Mouse (Mus musculus): ENCODE measurements around the gene Lefty1. TPM values are rescaled to one million over a fixed set of nuclear protein-coding genes. Genes with fewer than 3 reads are reported as not detected.

The Lefty1 gene
- polyA plus RNA-seq, 1 experiment from 2014 or later = 6.1 TPM

- Histone ChIP-seq H3K36me3 (ENCODE audit: control insufficient read depth, insufficient read depth, low read length) (0 out of 2 replicates have a peak, but pooled peaks cover under 1% of the 10 kb centered on the region), H3K27ac (replicated peaks) (no peak overlapping the region), H3K4me2 (replicated peaks; ENCODE audit: low read depth) (no peak overlapping the region), H3K9ac (ENCODE audit: low read length) (no peak overlapping the region), H3K9me3 (ENCODE audit: control insufficient read depth, low read length) (no peaks in the 10 kb centered on the region), H3K27me3 (ENCODE audit: control insufficient read depth, insufficient read depth, low read length) (no peaks in the 10 kb centered on the region), H3K4me1 (replicated peaks; ENCODE audit: control insufficient read depth, insufficient read depth) (0 out of 2 replicates have a peak, but pooled peaks cover 3% of the 10 kb centered on the region), H3K4me3 (ENCODE audit: low read depth, low read length) (no peak overlapping the region)
- no peak for DNase-seq (ENCODE audit: low spot score)
- WGBS = under 1% methylated on average over 4 of the region's 4 CpGs
- no peak for TF ChIP-seq EP300 (optimal IDR thresholded peaks at IDR 0.05)
- TF ChIP-seq CTCF (IDR thresholded peaks at IDR 0.05; ENCODE audit: low read depth) = peak; percentile 82
- ATAC-seq (ENCODE audit: low FRiP score, low TSS enrichment) = no peak
Observed at GRCm38 (mm10) chr1:180901107-180901506, 33.7 kb upstream of the Lefty1 start.

DNA sequence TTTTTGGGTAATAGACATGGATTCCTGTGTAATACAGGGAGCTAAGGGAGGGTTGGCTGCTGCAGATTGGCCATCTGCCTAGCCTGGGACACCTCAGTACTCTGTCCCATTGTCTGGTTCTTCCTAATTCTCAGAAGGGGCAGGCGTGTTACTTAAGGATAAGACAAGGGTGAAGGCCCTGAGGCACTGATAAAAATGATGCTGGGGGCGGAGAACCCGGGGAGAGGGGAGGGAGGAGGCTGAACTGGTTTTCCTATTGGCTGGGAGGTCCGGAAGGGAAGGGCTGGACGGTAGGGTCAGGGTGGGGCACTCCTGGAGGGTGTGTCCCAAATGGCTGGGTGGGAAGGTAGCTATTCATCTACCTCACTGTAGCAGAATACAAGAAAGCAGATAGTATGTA, 31.9 kb upstream of the Lefty1 start:
- H3K9me3 ChIP-seq (ENCODE audit: control insufficient read depth, low read length) = no peaks in the 10 kb centered on the region
- DNase-seq (ENCODE audit: low spot score) (peak; percentile 54), ATAC-seq (ENCODE audit: low FRiP score, low TSS enrichment) (0 out of 2 replicates have a peak, but pooled peaks have one; percentile 27)
- H3K9ac ChIP-seq (ENCODE audit: low read length) = no peak overlapping the region
- whole genome bisulfite sequencing = 45% methylated on average over 5 of the region's 5 CpGs
- H3K36me3 ChIP-seq (ENCODE audit: control insufficient read depth, insufficient read depth, low read length) = peaks cover 11% of the 10 kb centered on the region; the same call in 1 of the 2 replicates
- TF ChIP-seq CTCF (IDR thresholded peaks at IDR 0.05; ENCODE audit: low read depth) (no peak), EP300 (optimal IDR thresholded peaks at IDR 0.05) (no peak)
- H3K4me3 ChIP-seq (ENCODE audit: low read depth, low read length) = no peak overlapping the region
- no peaks in the 10 kb centered on the region for H3K27me3 ChIP-seq (ENCODE audit: control insufficient read depth, insufficient read depth, low read length)
- H3K4me1 ChIP-seq (replicated peaks; ENCODE audit: control insufficient read depth, insufficient read depth) = 0 out of 2 replicates have a peak, but pooled peaks cover 3% of the 10 kb centered on the region
- H3K4me2 ChIP-seq (replicated peaks; ENCODE audit: low read depth) = no peak overlapping the region
- no peak overlapping the region for H3K27ac ChIP-seq (replicated peaks)

- Histone ChIP-seq H3K4me2 (replicated peaks; ENCODE audit: low read depth) (peak overlapping the region; percentile 86), H3K4me3 (ENCODE audit: low read depth, low read length) (peak overlapping the region; percentile 68), H3K36me3 (ENCODE audit: control insufficient read depth, insufficient read depth, low read length) (peaks cover 11% of the 10 kb centered on the region; the same call in 1 of the 2 replicates), H3K9me3 (ENCODE audit: control insufficient read depth, low read length) (no peaks in the 10 kb centered on the region), H3K4me1 (replicated peaks; ENCODE audit: control insufficient read depth, insufficient read depth) (0 out of 2 replicates have a peak, but pooled peaks cover 3% of the 10 kb centered on the region), H3K27ac (replicated peaks) (peak overlapping the region; percentile 86), H3K27me3 (ENCODE audit: control insufficient read depth, insufficient read depth, low read length) (no peaks in the 10 kb centered on the region), H3K9ac (ENCODE audit: low read length) (peak overlapping the region; percentile 32; the same call in 1 of the 2 replicates)
- no peak for DNase-seq (ENCODE audit: low spot score)
- WGBS = 20% methylated on average over 10 of the region's 10 CpGs
- ATAC-seq (ENCODE audit: low FRiP score, low TSS enrichment) = peak; percentile 33
- TF ChIP-seq CTCF (IDR thresholded peaks at IDR 0.05; ENCODE audit: low read depth) (0 out of 2 replicates have a peak, but pooled peaks have one; percentile 0), EP300 (optimal IDR thresholded peaks at IDR 0.05) (no peak)
Observed at GRCm38 (mm10) chr1:180903666-180904038, 31.2 kb upstream of the Lefty1 start.

DNA sequence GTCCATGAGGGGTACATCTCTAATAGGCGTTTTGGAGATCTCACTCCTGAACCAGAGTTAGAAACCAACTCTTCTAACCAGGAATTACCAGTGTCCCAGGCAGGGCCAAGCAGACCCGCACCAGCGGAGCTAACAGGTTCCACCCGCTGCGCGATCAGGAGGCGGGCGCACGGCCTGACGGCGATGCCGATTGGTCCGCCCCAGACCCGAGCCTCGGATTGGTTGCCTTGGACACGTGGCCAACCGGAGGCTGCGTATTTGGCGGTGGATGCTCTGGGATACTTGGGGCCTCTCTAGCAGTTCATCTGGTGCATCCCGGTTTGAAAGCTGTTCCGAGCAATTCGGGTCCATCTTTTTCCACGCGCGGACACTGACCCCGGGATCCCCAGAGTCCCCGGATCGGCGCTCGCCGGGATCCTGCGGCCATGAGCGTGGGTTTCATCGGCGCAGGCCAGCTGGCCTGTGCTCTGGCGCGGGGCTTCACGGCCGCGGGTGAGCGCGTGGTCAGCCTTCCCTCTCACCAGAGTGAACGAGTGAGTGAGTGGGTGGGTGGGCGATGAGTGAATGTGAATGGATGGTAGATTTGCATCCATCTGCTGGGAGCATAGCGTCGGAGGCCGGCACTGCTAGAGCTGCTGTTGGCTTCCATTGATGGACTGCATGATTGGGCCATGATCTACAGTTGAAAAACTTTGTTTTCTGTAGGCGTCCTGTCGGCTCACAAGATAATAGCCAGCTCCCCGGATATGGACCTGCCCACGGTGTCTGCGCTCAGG, 30.6 kb upstream of the Lefty1 start, which contains the start of gene Pycr2:
Gene Pycr2, plus strand, starts transcription at position 255 of the 776 bp plus-strand sequence.
- peak within 1 kb of the TSS; percentile 68 for H3K4me3 ChIP-seq (ENCODE audit: low read depth, low read length)
- ATAC-seq (ENCODE audit: low FRiP score, low TSS enrichment) (peak; percentile 96), DNase-seq (ENCODE audit: low spot score) (peak; percentile 96)
- no peaks in the 10 kb centered on the region for H3K9me3 ChIP-seq (ENCODE audit: control insufficient read depth, low read length)
- no peak for TF ChIP-seq EP300 (optimal IDR thresholded peaks at IDR 0.05)
- 0 out of 2 replicates have a peak, but pooled peaks have one; percentile 0 for TF ChIP-seq CTCF (IDR thresholded peaks at IDR 0.05; ENCODE audit: low read depth)
- peak within 1 kb of the TSS; percentile 86 for H3K4me2 ChIP-seq (replicated peaks; ENCODE audit: low read depth)
- peaks cover 11% of the 10 kb centered on the region; the same call in 1 of the 2 replicates for H3K36me3 ChIP-seq (ENCODE audit: control insufficient read depth, insufficient read depth, low read length)
- H3K27me3 ChIP-seq (ENCODE audit: control insufficient read depth, insufficient read depth, low read length) = no peaks in the 10 kb centered on the region
- H3K9ac ChIP-seq (ENCODE audit: low read length) = peak within 1 kb of the TSS; percentile 78
- under 1% methylated on average over 52 of the region's 52 CpGs for WGBS
- H3K27ac ChIP-seq (replicated peaks) = peak within 1 kb of the TSS; percentile 86
- H3K4me1 ChIP-seq (replicated peaks; ENCODE audit: control insufficient read depth, insufficient read depth) = 0 out of 2 replicates have a peak, but pooled peaks cover 3% of the 10 kb centered on the region

DNA sequence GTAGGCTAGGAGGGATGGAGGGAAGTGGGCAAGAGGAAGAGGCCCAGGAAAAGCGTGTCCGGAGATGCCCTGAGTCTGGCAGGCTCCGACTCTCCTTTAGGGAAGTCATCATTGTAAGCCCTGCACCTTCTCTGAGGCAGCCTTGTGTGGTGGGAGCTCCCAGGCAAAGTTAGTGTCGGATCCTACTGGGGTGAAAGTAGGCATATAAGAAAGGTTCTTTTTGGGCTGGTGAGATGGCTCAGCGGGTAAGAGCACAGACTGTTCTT, 30.1 kb upstream of the Lefty1 start:
- no peaks in the 10 kb centered on the region for H3K27me3 ChIP-seq (ENCODE audit: control insufficient read depth, insufficient read depth, low read length)
- no peak for DNase-seq (ENCODE audit: low spot score)

GRCm38 (mm10) chr1:180905307-180905706, 29.5 kb upstream of the Lefty1 start:
- 52% methylated on average over 6 of the region's 6 CpGs for WGBS
- no peak for TF ChIP-seq CTCF (IDR thresholded peaks at IDR 0.05; ENCODE audit: low read depth)
- no peak for TF ChIP-seq EP300 (optimal IDR thresholded peaks at IDR 0.05)
- peak overlapping the region; percentile 68 for H3K4me3 ChIP-seq (ENCODE audit: low read depth, low read length)
- ATAC-seq (ENCODE audit: low FRiP score, low TSS enrichment) = no peak
- H3K27ac ChIP-seq (replicated peaks) = no peak overlapping the region
- no peaks in the 10 kb centered on the region for H3K27me3 ChIP-seq (ENCODE audit: control insufficient read depth, insufficient read depth, low read length)
- H3K36me3 ChIP-seq (ENCODE audit: control insufficient read depth, insufficient read depth, low read length) = peaks cover 11% of the 10 kb centered on the region; the same call in 1 of the 2 replicates
- H3K4me1 ChIP-seq (replicated peaks; ENCODE audit: control insufficient read depth, insufficient read depth) = 0 out of 2 replicates have a peak, but pooled peaks cover 3% of the 10 kb centered on the region
- no peaks in the 10 kb centered on the region for H3K9me3 ChIP-seq (ENCODE audit: control insufficient read depth, low read length)
- H3K4me2 ChIP-seq (replicated peaks; ENCODE audit: low read depth) = peak overlapping the region; percentile 86
- peak overlapping the region; percentile 48; the same call in 1 of the 2 replicates for H3K9ac ChIP-seq (ENCODE audit: low read length)
- DNase-seq (ENCODE audit: low spot score) = no peak

More for the DNA sequence above, 30.1 kb upstream of the Lefty1 start:
- Histone ChIP-seq H3K36me3 (ENCODE audit: control insufficient read depth, insufficient read depth, low read length) (peaks cover 11% of the 10 kb centered on the region; the same call in 1 of the 2 replicates), H3K4me1 (replicated peaks; ENCODE audit: control insufficient read depth, insufficient read depth) (0 out of 2 replicates have a peak, but pooled peaks cover 3% of the 10 kb centered on the region), H3K9ac (ENCODE audit: low read length) (peak overlapping the region; percentile 78), H3K4me3 (ENCODE audit: low read depth, low read length) (peak overlapping the region; percentile 68), H3K27ac (replicated peaks) (peak overlapping the region; percentile 86), H3K9me3 (ENCODE audit: control insufficient read depth, low read length) (no peaks in the 10 kb centered on the region), H3K4me2 (replicated peaks; ENCODE audit: low read depth) (peak overlapping the region; percentile 86)
- 2% methylated on average over 5 of the region's 5 CpGs for WGBS
- ATAC-seq (ENCODE audit: low FRiP score, low TSS enrichment) = no peak
- TF ChIP-seq CTCF (IDR thresholded peaks at IDR 0.05; ENCODE audit: low read depth) = no peak
- TF ChIP-seq EP300 (optimal IDR thresholded peaks at IDR 0.05) = no peak
